Comparison of ENCODE assay signal across 10 mouse cellular contexts in the genomic region with DNA sequence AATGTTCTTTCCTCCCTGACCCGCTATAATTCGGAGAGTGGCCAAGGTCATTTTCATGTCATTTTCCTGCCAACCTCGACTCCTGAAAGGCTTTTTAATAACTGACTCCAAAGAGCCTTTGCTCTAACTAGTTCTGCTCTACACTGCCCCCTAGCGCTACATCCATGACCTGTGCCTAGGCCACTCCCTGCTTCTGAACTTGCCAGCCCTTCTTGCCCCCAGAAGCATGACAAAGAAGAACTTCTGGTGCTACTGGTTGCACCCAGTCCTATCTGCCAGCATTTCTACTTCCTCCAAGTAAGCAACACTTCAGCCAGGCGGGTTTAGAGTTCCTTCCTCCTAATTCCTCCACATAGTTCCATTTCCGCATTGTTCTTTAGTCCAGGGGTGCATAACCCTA. TPM values are rescaled to one million over a fixed set of nuclear protein-coding genes. Genes with fewer than 3 reads are reported as not detected.
DNase-seq lines count a peak whose midpoint lies in the region; ATAC-seq and TF ChIP-seq lines count a peak whose summit lies in the region.
"Had no signal": no experiment of that assay in that cellular context is flagged by ENCODE, and none has a peak within 500 bp of the region (broad histone marks: within the 10 kb centered on the region; RNA-seq: fewer than 3 reads in every experiment).

No protein-coding gene starts in this region.

- intact Hi-C loops in heart, postnatal 10 days (cut with DNase I) = no loop called here

- H3K4me1 ChIP-seq in ES-E14 (ENCODE audit: control insufficient read depth in 2 of 2, insufficient read depth in 2 of 2, low read length in 2 of 2, poor library complexity in 1 of 2) = peaks cover 0 to 11% of the 10 kb centered on the region in 2 experiments; a peak in 1 of 4 replicates
- H3K4me1 ChIP-seq: embryonic facial prominence, embryonic 12.5 days; limb, embryonic 15.5 days had no signal

- TF ChIP-seq CTCF in layer of hippocampus, adult 2 months (conservative IDR thresholded peaks at IDR 0.05) = peak; percentile 70

- ATAC-seq in erythroblast, adult 5-6 weeks (replicated peaks; ENCODE audit: low FRiP score, poor library complexity, severe bottlenecking) = no peak

- no peak overlapping the region for H3K4me3 ChIP-seq in layer of hippocampus, adult 2 months
- no peak overlapping the region for H3K4me3 ChIP-seq in ES-E14 (ENCODE audit: insufficient read depth in 1 of 2, low read depth in 1 of 2, low read length in 2 of 2, poor library complexity in 1 of 2, severe bottlenecking in 1 of 2)
- H3K4me3 ChIP-seq: embryonic facial prominence, embryonic 12.5 days; limb, embryonic 15.5 days had no signal

- in situ Hi-C loops in ES-E14 (cut with MboI; ENCODE audit: low sequenced_read_pairs in 2 of 2, unreplicated experiment in 2 of 2) = loop anchor here in 1 of 2 experiments (25.0 kb wide), 1 partner anchor 567 kb away; no protein-coding TSS in a partner anchor

- no peak overlapping the region for H3K9ac ChIP-seq in ES-E14 (ENCODE audit: insufficient read depth, low read depth, low read length, poor library complexity, severe bottlenecking)
- H3K9ac ChIP-seq: embryonic facial prominence, embryonic 12.5 days; limb, embryonic 15.5 days had no signal

- no peak for DNase-seq in layer of hippocampus, adult 2 months (ENCODE audit: low spot score in 2 of 2)
- DNase-seq in layer of hippocampus, postnatal 36 days = no peak
- DNase-seq in ES-E14 (ENCODE audit: low read depth, low spot score) = no peak
- peak; percentile 42 for DNase-seq in cerebellum, adult 11 months
- DNase-seq in heart, postnatal 10 days = peak; percentile 47 to 51
- DNase-seq in lung, postnatal 36 days = peak; percentile 87
- DNase-seq in thymus, adult 18-20 months = peak; percentile 31 to 63

- H3K9me3 ChIP-seq in ES-E14 (ENCODE audit: control insufficient read depth, insufficient read depth, low read depth, low read length) = no peaks in the 10 kb centered on the region
- H3K9me3 ChIP-seq: embryonic facial prominence, embryonic 12.5 days; limb, embryonic 15.5 days had no signal

- H3K36me3 ChIP-seq in ES-E14 (ENCODE audit: control insufficient read depth, insufficient read depth, low read length, poor library complexity, severe bottlenecking) = no peaks in the 10 kb centered on the region
- H3K36me3 ChIP-seq: embryonic facial prominence, embryonic 12.5 days; limb, embryonic 15.5 days had no signal

- H3K27ac ChIP-seq in layer of hippocampus, adult 2 months = no peak overlapping the region
- H3K27ac ChIP-seq in ES-E14 (ENCODE audit: insufficient read depth, low read depth, low read length, poor library complexity, severe bottlenecking) = peak overlapping the region; percentile 47; the same call in 1 of the 2 replicates
- H3K27ac ChIP-seq: embryonic facial prominence, embryonic 12.5 days; limb, embryonic 15.5 days had no signal

TF ChIP-seq in ES-E14, 5 proteins besides CTCF, POLR2A, EP300 and RAD21:
- no peak for TF ChIP-seq ZC3H11A (IDR thresholded peaks at IDR 0.05; ENCODE audit: borderline replicate concordance, low read depth, low read length)
- TF ChIP-seq CHD2 (IDR thresholded peaks at IDR 0.05; ENCODE audit: low read depth, low read length) = no peak
- TF ChIP-seq HCFC1 (IDR thresholded peaks at IDR 0.05; ENCODE audit: borderline replicate concordance, insufficient read depth, low read length) = no peak
TF ChIP-seq in ES-E14: peak in this region for 0.

RNA-seq across cellular contexts. Expression of gene Tmsb4x, which starts 20.1 kb away (rescaled TPM):
- 1,000 to 10,000 TPM; 1,652 to 1,714 TPM for total RNA-seq in layer of hippocampus, adult 2 months (2021)
- total RNA-seq in layer of hippocampus, postnatal 36 days (2021) = 1,000 to 10,000 TPM; 1,717 to 1,792 TPM
- total RNA-seq in ES-E14 (2012; rRNA removed) = 594 and 1,131 TPM in 2 replicates
- 100 to 1,000 TPM; 782 to 828 TPM for total RNA-seq in heart, postnatal 10 days (2021)
- total RNA-seq in erythroblast, adult 5-6 weeks (2015; ENCODE audit: low replicate concordance) = 1,938 and 2,125 TPM in 2 replicates
- total RNA-seq in erythroblast, adult 5-6 weeks (2017; ENCODE audit: low replicate concordance) = 844 and 1,294 TPM in 2 replicates

RNA-seq across cellular contexts. Expression of gene Tlr8, which starts 34.9 kb away (rescaled TPM):
- under 1 TPM; 0.15 to 0.33 TPM for total RNA-seq in layer of hippocampus, adult 2 months (2021)
- not detected for total RNA-seq in layer of hippocampus, postnatal 36 days (2021)
- not detected in 2 replicates for total RNA-seq in ES-E14 (2012; rRNA removed)
- 1 to 10 TPM; 1.1 to 1.2 TPM for total RNA-seq in heart, postnatal 10 days (2021)
- total RNA-seq in erythroblast, adult 5-6 weeks (2015; ENCODE audit: low replicate concordance) = 11.7 and 24.0 TPM in 2 replicates
- total RNA-seq in erythroblast, adult 5-6 weeks (2017; ENCODE audit: low replicate concordance) = 5.3 and 11.2 TPM in 2 replicates

Comparison
In these comparisons a context has a peak if more than half of its experiments do, and no peak if none do; other contexts are left out.
1. DNase-seq: peak in cerebellum, adult 11 months (single experiment), heart, postnatal 10 days (2 of 2), lung, postnatal 36 days (single experiment) and thymus, adult 18-20 months (2 of 2); none in layer of hippocampus, adult 2 months (0 of 2), layer of hippocampus, postnatal 36 days (0 of 2) and ES-E14 (single experiment).